Mouse (Mus musculus) lung, postnatal 0 days (tissue): ENCODE data around the gene Cdh1.

ENCODE experiments used
- CTCF ChIP-seq: IDR thresholded peaks from 2 replicates; pipeline ENCODE4 v1.5.1; 2016; ENCODE audit warnings: antibody characterized with exemption, mild to moderate bottlenecking
- EP300 ChIP-seq: IDR thresholded peaks from 2 replicates; pipeline ENCODE4 v1.6.1; 2016; ENCODE audit warnings: antibody characterized with exemption, mild to moderate bottlenecking, control low read depth

- TF ChIP-seq EP300 (no peak), CTCF (no peak)
Measured at GRCm38 (mm10) chr8:106556068-106556645, 47.0 kb upstream of the Cdh1 start.
